Mouse (Mus musculus) CH12.LX (cell line): ENCODE results near the gene Ppip5k2. TPM values are rescaled to one million over a fixed set of nuclear protein-coding genes. Genes with fewer than 3 reads are reported as not detected.

Experiments used
- DNase-seq: peaks from one replicate; pipeline ENCODE4 v3.0.0-alpha.2; 2013; ENCODE audit errors: extremely low read depth
- H3K27ac ChIP-seq: 2 replicates; pipeline ENCODE4 v1.5.1; 2012; ENCODE audit warnings: low read depth, mild to moderate bottlenecking, control low read depth, moderate library complexity; ENCODE audit not compliant: insufficient read depth
- H3K27me3 ChIP-seq: replicated peaks from 2 replicates; pipeline ENCODE3; 2012; ENCODE audit warnings: inconsistent platforms
- H3K36me3 ChIP-seq, 2 experiments: replicated peaks in 1 of 2; 2 replicates each; pipeline versions ENCODE3 to v1.6.1; 2012; ENCODE audit warnings: inconsistent platforms in 1 of 2, low read length in 1 of 2, mild to moderate bottlenecking in 1 of 2, mixed read lengths in 1 of 2, moderate library complexity in 1 of 2; ENCODE audit not compliant: control insufficient read depth in 1 of 2, insufficient read depth in 1 of 2
- H3K4me1 ChIP-seq, 2 experiments: 2 replicates each; pipeline ENCODE4 v1.6.1; 2012; ENCODE audit warnings: inconsistent platforms in 1 of 2, moderate library complexity in 1 of 2; ENCODE audit not compliant: insufficient read depth in 2 of 2, control insufficient read depth in 1 of 2
- H3K4me2 ChIP-seq: 2 replicates; pipeline ENCODE4 v1.6.1; 2012; ENCODE audit warnings: low read depth, mild to moderate bottlenecking, control low read depth; ENCODE audit not compliant: poor library complexity, insufficient read depth, severe bottlenecking
- H3K4me3 ChIP-seq, 3 experiments: fragments of 150-350 bp in 1 of 3; sonication (generic) in 1 of 3; replicated peaks in 1 of 3; 2 replicates each; pipeline versions ENCODE3 to v1.5.1; 2011 to 2012; ENCODE audit warnings: low read depth in 2 of 3, low read length in 2 of 3, mild to moderate bottlenecking in 2 of 3, moderate library complexity in 2 of 3, control low read depth in 1 of 3, improper control_type of control experiment in 1 of 3, inconsistent platforms in 1 of 3, mixed read lengths in 1 of 3; ENCODE audit not compliant: poor library complexity in 1 of 3
- H3K79me2 ChIP-seq: replicated peaks from 2 replicates; pipeline ENCODE4 v1.6.1; 2012; ENCODE audit warnings: mild to moderate bottlenecking, moderate library complexity; ENCODE audit not compliant: control insufficient read depth, poor library complexity, insufficient read depth, severe bottlenecking; ENCODE audit errors: extremely low read depth
- H3K9ac ChIP-seq: 2 replicates; pipeline ENCODE4 v1.6.1; 2012; ENCODE audit warnings: low read depth, mild to moderate bottlenecking, control low read depth, moderate library complexity; ENCODE audit not compliant: insufficient read depth
- H3K9me3 ChIP-seq: replicated peaks from 2 replicates; pipeline ENCODE3; 2012; ENCODE audit warnings: low read length, inconsistent platforms, mixed read lengths
- BHLHE40 ChIP-seq: IDR thresholded peaks from 2 replicates; pipeline ENCODE4 v1.6.1; 2011; ENCODE audit warnings: mild to moderate bottlenecking, low read depth, low read length, improper control_type of control experiment
- CTCF ChIP-seq, 2 experiments: IDR thresholded peaks in 1 of 2; conservative IDR thresholded peaks in 1 of 2; 2 replicates each; pipeline ENCODE4 v1.5.1; 2011 to 2012; ENCODE audit warnings: low read depth in 2 of 2, low read length in 2 of 2, improper control_type of control experiment in 1 of 2, inconsistent platforms in 1 of 2, mild to moderate bottlenecking in 1 of 2, moderate library complexity in 1 of 2
- E2F4 ChIP-seq: IDR thresholded peaks from 2 replicates; pipeline ENCODE4 v1.6.1; 2011; ENCODE audit warnings: low read depth, low read length, improper control_type of control experiment; ENCODE audit not compliant: insufficient replicate concordance
- ELF1 ChIP-seq: IDR thresholded peaks from 2 replicates; pipeline ENCODE4 v1.6.1; 2014; ENCODE audit warnings: low read depth, mild to moderate bottlenecking, inconsistent platforms, low read length, improper control_type of control experiment
- JUN ChIP-seq: IDR thresholded peaks from 2 replicates; pipeline ENCODE4 v1.6.1; 2011; ENCODE audit warnings: low read depth, mild to moderate bottlenecking, low read length, improper control_type of control experiment, moderate library complexity; ENCODE audit not compliant: insufficient read depth
- MEF2A ChIP-seq: IDR thresholded peaks from 2 replicates; pipeline ENCODE4 v1.6.1; 2014; ENCODE audit warnings: low read depth, mild to moderate bottlenecking, inconsistent platforms, low read length, improper control_type of control experiment, borderline replicate concordance
- MXI1 ChIP-seq: IDR thresholded peaks from 2 replicates; pipeline ENCODE4 v1.6.1; 2011; ENCODE audit warnings: mild to moderate bottlenecking, low read depth, low read length, improper control_type of control experiment
- PAX5 ChIP-seq: IDR thresholded peaks from 2 replicates; pipeline ENCODE4 v1.6.1; 2012; ENCODE audit warnings: low read length, inconsistent platforms, mixed read lengths
- RAD21 ChIP-seq: IDR thresholded peaks from 2 replicates; pipeline ENCODE4 v1.6.1; 2011; ENCODE audit warnings: low read depth, mild to moderate bottlenecking, low read length, improper control_type of control experiment, moderate library complexity
- RCOR1 ChIP-seq: conservative IDR thresholded peaks from 2 replicates; pipeline ENCODE4 v1.6.1; 2012; ENCODE audit warnings: low read depth, mild to moderate bottlenecking, inconsistent platforms, low read length, improper control_type of control experiment
- SMC3 ChIP-seq: IDR thresholded peaks from 2 replicates; pipeline ENCODE4 v1.6.1; 2011; ENCODE audit warnings: low read depth, low read length, improper control_type of control experiment
- UBTF ChIP-seq: IDR thresholded peaks from 2 replicates; pipeline ENCODE4 v1.6.1; 2012; ENCODE audit warnings: low read depth, mild to moderate bottlenecking, inconsistent platforms, low read length, improper control_type of control experiment, moderate library complexity
- USF1 ChIP-seq: IDR thresholded peaks from 2 replicates; pipeline ENCODE4 v1.6.1; 2014; ENCODE audit warnings: low read depth, mild to moderate bottlenecking, inconsistent platforms, low read length, improper control_type of control experiment
- USF2 ChIP-seq: conservative IDR thresholded peaks from 2 replicates; pipeline ENCODE4 v1.6.1; 2011; ENCODE audit warnings: low read depth, low read length, improper control_type of control experiment
- ZKSCAN1 ChIP-seq: IDR thresholded peaks from 2 replicates; pipeline ENCODE4 v1.6.1; 2012; ENCODE audit warnings: low read depth, inconsistent platforms, low read length, improper control_type of control experiment, borderline replicate concordance
- ZNF384 ChIP-seq: IDR thresholded peaks from 2 replicates; pipeline ENCODE4 v1.6.1; 2012; ENCODE audit warnings: low read depth, low read length, improper control_type of control experiment, inconsistent platforms
- dilution Hi-C: fragments of 300-500 bp; cut with MboI; formaldehyde crosslinking; loops from 2 replicates; pipeline ENCODE4 v1.14.3; 2020; ENCODE audit warnings: low sequenced_read_pairs; ENCODE audit not compliant: extremely low pct_unique_long_range_greater_than_20kb, extremely low pct_ligation_motif_present
- in situ Hi-C: fragments of 300-500 bp; cut with MboI; formaldehyde crosslinking; loops from 3 replicates; pipeline ENCODE4 v1.14.3; 2019; ENCODE audit warnings: low sequenced_read_pairs, low pct_ligation_motif_present, low pct_unique_long_range_greater_than_20kb, mixed read lengths
- polyA plus RNA-seq: library from polyadenylated mRNA; unstranded; fragments of >175 nt; gene quantifications from 2 replicates; pipeline ENCODE4 v1.2.1, GENCODE M21; 2012; ENCODE audit warnings: low read depth; ENCODE audit not compliant: insufficient read length
- total RNA-seq, 2 experiments: library from RNA; depleted of rRNA; stranded (reverse); fragments of 300-350 nt in 1 of 2; fragments of >200 nt in 1 of 2; gene quantifications; 2 replicates each; pipeline ENCODE4 v1.2.3; 2012 to 2014

Gene Ppip5k2
- total and polyA plus RNA-seq, 3 experiments = 27.4 to 44.9 (median 29.8) TPM

GRCm38 (mm10) chr1:97676526-97677177 lies 93.6 kb downstream of the Ppip5k2 start:
- TF ChIP-seq USF1 = no peak
- TF ChIP-seq RAD21 = peak; percentile 59
- TF ChIP-seq CTCF (conservative IDR thresholded peaks at IDR 0.05 in 1 of 2, IDR thresholded peaks at IDR 0.05 in 1 of 2; ENCODE audit: low read depth in 2 of 2, low read length in 2 of 2) = peak in 1 of 2 experiments; percentile 39; a peak in 2 of 4 replicates
- TF ChIP-seq SMC3 = peak; percentile 35; the same call in 1 of the 2 replicates
- TF ChIP-seq JUN = no peak
- TF ChIP-seq, all 38 proteins: peak for 3
- Histone ChIP-seq H3K9ac (no peak overlapping the region), H3K27me3 (no peaks in the 10 kb centered on the region), H3K36me3 (no peaks in the 10 kb centered on the region), H3K79me2 (no peaks in the 10 kb centered on the region), H3K4me3 (no peak overlapping the region), H3K9me3 (no peaks in the 10 kb centered on the region), H3K4me2 (no peak overlapping the region), H3K27ac (no peak overlapping the region), H3K4me1 (peaks cover 0 to 4% of the 10 kb centered on the region in 2 experiments; a peak in 1 of 4 replicates)
- no peak for DNase-seq
- in situ Hi-C loops (loop anchor here (25.0 kb wide), 1 partner anchor 639 kb away; no protein-coding TSS in a partner anchor), dilution Hi-C loops (no loop called here)

DNA sequence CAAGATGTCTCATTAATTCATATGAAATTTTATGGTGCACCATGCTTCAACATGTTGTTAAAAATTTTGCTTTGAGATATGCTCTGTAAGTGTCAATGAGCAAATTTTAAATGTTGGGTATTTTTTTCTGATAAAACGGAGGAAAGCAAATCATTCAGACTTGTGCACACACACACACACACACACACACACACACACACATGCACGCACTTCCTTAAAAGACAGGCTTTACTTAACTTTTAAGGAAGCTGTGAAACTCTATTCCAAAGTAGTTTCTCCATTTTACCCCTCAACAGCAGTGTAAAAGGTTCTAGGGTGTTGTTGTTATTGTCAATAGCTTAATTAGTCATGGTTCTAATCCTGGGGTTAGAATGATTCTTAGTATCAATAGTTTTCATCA lies 94.1 kb downstream of the Ppip5k2 start:
- no peaks in the 10 kb centered on the region for H3K9me3 ChIP-seq
- TF ChIP-seq RCOR1 (no peak), E2F4 (no peak), USF2 (no peak), RAD21 (no peak), ZKSCAN1 (no peak), UBTF (no peak), MXI1 (no peak), CTCF (conservative IDR thresholded peaks at IDR 0.05 in 1 of 2, IDR thresholded peaks at IDR 0.05 in 1 of 2; ENCODE audit: low read depth in 2 of 2, low read length in 2 of 2) (no peak), PAX5 (no peak), ELF1 (no peak), ZNF384 (no peak), JUN (no peak), MEF2A (no peak), BHLHE40 (no peak)
- TF ChIP-seq, all 38 proteins: peak for 0
- Histone ChIP-seq H3K36me3 (no peaks in the 10 kb centered on the region), H3K9ac (no peak overlapping the region), H3K4me1 (peaks cover 0 to 4% of the 10 kb centered on the region in 2 experiments; a peak in 1 of 4 replicates), H3K27me3 (no peaks in the 10 kb centered on the region), H3K27ac (no peak overlapping the region), H3K79me2 (no peaks in the 10 kb centered on the region), H3K4me3 (no peak overlapping the region), H3K4me2 (no peak overlapping the region)
- no peak for DNase-seq
- in situ Hi-C loops = loop anchor here (25.0 kb wide), 1 partner anchor 639 kb away; no protein-coding TSS in a partner anchor
- dilution Hi-C loops = no loop called here
